Mouse (Mus musculus): Measurements from ENCODE around the gene Cemip2.

Cemip2 gene

GRCm38 (mm10) chr19:21778147-21778917 is at the start of gene Cemip2:
TSS of gene Cemip2 (plus strand) at chr19:21778342.
- DNase-seq (ENCODE audit: inconsistent ontology term), result peak; percentile 98

GRCm38 (mm10) chr19:21728342-21728741 is 49.8 kb upstream of the Cemip2 start:
- no peak for DNase-seq (ENCODE audit: inconsistent ontology term)

GRCm38 (mm10) chr19:21731887-21732286 is 46.3 kb upstream of the Cemip2 start:
- DNase-seq (ENCODE audit: inconsistent ontology term), result peak; percentile 33

- no peak for DNase-seq (ENCODE audit: inconsistent ontology term)
Observed at GRCm38 (mm10) chr19:21733176-21733575, 45.0 kb upstream of the Cemip2 start.

- DNase-seq (ENCODE audit: inconsistent ontology term), result no peak
Observed at GRCm38 (mm10) chr19:21734112-21734511, 44.0 kb upstream of the Cemip2 start.

GRCm38 (mm10) chr19:21737446-21737845 is 40.7 kb upstream of the Cemip2 start:
- no peak for DNase-seq (ENCODE audit: inconsistent ontology term)

- DNase-seq (ENCODE audit: inconsistent ontology term), result peak; percentile 63
Observed at GRCm38 (mm10) chr19:21737881-21738590, 40.1 kb upstream of the Cemip2 start.

GRCm38 (mm10) chr19:21738591-21739280 is 39.4 kb upstream of the Cemip2 start:
- no peak for DNase-seq (ENCODE audit: inconsistent ontology term)

GRCm38 (mm10) chr19:21742138-21742537 is 36.0 kb upstream of the Cemip2 start:
- no peak for DNase-seq (ENCODE audit: inconsistent ontology term)

GRCm38 (mm10) chr19:21745586-21745985 is 32.6 kb upstream of the Cemip2 start:
- no peak for DNase-seq (ENCODE audit: inconsistent ontology term)

GRCm38 (mm10) chr19:21747356-21747755 is 30.8 kb upstream of the Cemip2 start:
- peak; percentile 62 for DNase-seq (ENCODE audit: inconsistent ontology term)

- no peak for DNase-seq (ENCODE audit: inconsistent ontology term)
Observed at GRCm38 (mm10) chr19:21750154-21750553, 28.0 kb upstream of the Cemip2 start.

GRCm38 (mm10) chr19:21761676-21762075 is 16.5 kb upstream of the Cemip2 start:
- DNase-seq (ENCODE audit: inconsistent ontology term), result no peak

GRCm38 (mm10) chr19:21764013-21764412 is 14.1 kb upstream of the Cemip2 start:
- DNase-seq (ENCODE audit: inconsistent ontology term), result no peak

- DNase-seq (ENCODE audit: inconsistent ontology term), result no peak
Observed at GRCm38 (mm10) chr19:21764738-21765137, 13.4 kb upstream of the Cemip2 start.

- no peak for DNase-seq (ENCODE audit: inconsistent ontology term)
Observed at GRCm38 (mm10) chr19:21767500-21768045, 10.6 kb upstream of the Cemip2 start.

GRCm38 (mm10) chr19:21769796-21770195 is 8.3 kb upstream of the Cemip2 start:
- DNase-seq (ENCODE audit: inconsistent ontology term), result no peak

GRCm38 (mm10) chr19:21771586-21771985 is 6.6 kb upstream of the Cemip2 start:
- DNase-seq (ENCODE audit: inconsistent ontology term), result no peak

- no peak for DNase-seq (ENCODE audit: inconsistent ontology term)
Observed at GRCm38 (mm10) chr19:21773621-21774020, 4.5 kb upstream of the Cemip2 start.

- no peak for DNase-seq (ENCODE audit: inconsistent ontology term)
Observed at GRCm38 (mm10) chr19:21775629-21776028, 2.5 kb upstream of the Cemip2 start.

GRCm38 (mm10) chr19:21776671-21777070 is 1.5 kb upstream of the Cemip2 start:
- no peak for DNase-seq (ENCODE audit: inconsistent ontology term)

GRCm38 (mm10) chr19:21777171-21777731 is 891 bp upstream of the Cemip2 start:
- peak; percentile 33 for DNase-seq (ENCODE audit: inconsistent ontology term)

All from Muller cell, postnatal 12 days (primary cell).